Mouse (Mus musculus) large intestine, adult 2 months (tissue): Measurements from ENCODE around the gene Mctp1. TPM values are rescaled to one million over a fixed set of nuclear protein-coding genes. Genes with fewer than 3 reads are reported as not detected.

ENCODE experiments used
- DNase-seq: peaks from one replicate; pipeline ENCODE4 v3.0.0-alpha.2; 2012; ENCODE audit warnings: low read depth, low spot score
- WGBS: fragments of 180-500 bp; shearing (Covaris S2); methylation state at CpG from one replicate; pipeline ENCODE4 v1.1.7; 2018; 5-methylcytosine and 5-hydroxymethylcytosine counted together
- polyA plus RNA-seq: library from polyadenylated mRNA; depleted of rRNA; stranded (reverse); fragments of >200 nt; gene quantifications from 2 replicates; pipeline ENCODE4 v1.2.3, GENCODE M21; 2012

Mctp1 gene
- polyA plus RNA-seq, 1 experiment, result 0.22 TPM

GRCm38 (mm10) chr13:76591189-76591588, 206.9 kb downstream of the Mctp1 start:
- no peak for DNase-seq

- 14% methylated on average over 1 of the region's 1 CpGs for WGBS
Observed at GRCm38 (mm10) chr13:76591692-76592091, 207.4 kb downstream of the Mctp1 start.

GRCm38 (mm10) chr13:76592908-76593307, 208.6 kb downstream of the Mctp1 start:
- DNase-seq, result no peak
- 81% methylated on average over 2 of the region's 2 CpGs for WGBS

More at GRCm38 (mm10) chr13:76591692-76592091, 207.4 kb downstream of the Mctp1 start:
- DNase-seq, result no peak

- DNase-seq, result no peak
Observed at GRCm38 (mm10) chr13:76597005-76597404, 212.7 kb downstream of the Mctp1 start.

GRCm38 (mm10) chr13:76609425-76609824, 225.1 kb downstream of the Mctp1 start:
- no peak for DNase-seq

More at GRCm38 (mm10) chr13:76597005-76597404, 212.7 kb downstream of the Mctp1 start:
- 77% methylated on average over 7 of the region's 7 CpGs for WGBS

- 82% methylated on average over 2 of the region's 2 CpGs for WGBS
Observed at GRCm38 (mm10) chr13:76611499-76611898, 227.2 kb downstream of the Mctp1 start.

GRCm38 (mm10) chr13:76620111-76620510, 235.8 kb downstream of the Mctp1 start:
- no peak for DNase-seq

More at GRCm38 (mm10) chr13:76611499-76611898, 227.2 kb downstream of the Mctp1 start:
- no peak for DNase-seq

- 35% methylated on average over 1 of the region's 1 CpGs for WGBS
- no peak for DNase-seq
Observed at GRCm38 (mm10) chr13:76620525-76620924, 236.2 kb downstream of the Mctp1 start.

- 74% methylated on average over 1 of the region's 1 CpGs for WGBS
- DNase-seq, result no peak
Observed at GRCm38 (mm10) chr13:76633707-76634106, 249.4 kb downstream of the Mctp1 start.

GRCm38 (mm10) chr13:76638282-76638681, 253.9 kb downstream of the Mctp1 start:
- 73% methylated on average over 2 of the region's 2 CpGs for WGBS
- no peak for DNase-seq

- no peak for DNase-seq
Observed at GRCm38 (mm10) chr13:76659523-76659922, 275.2 kb downstream of the Mctp1 start.

GRCm38 (mm10) chr13:76681286-76681685, 297.0 kb downstream of the Mctp1 start:
- peak; percentile 11 for DNase-seq

- DNase-seq, result no peak
- 72% methylated on average over 2 of the region's 2 CpGs for WGBS
Observed at GRCm38 (mm10) chr13:76689349-76689748, 305.0 kb downstream of the Mctp1 start.

- DNase-seq, result no peak
Observed at GRCm38 (mm10) chr13:76690143-76690542, 305.8 kb downstream of the Mctp1 start.

GRCm38 (mm10) chr13:76690697-76691096, 306.4 kb downstream of the Mctp1 start:
- no peak for DNase-seq
- 43% methylated on average over 1 of the region's 1 CpGs for WGBS

GRCm38 (mm10) chr13:76734013-76734412, 349.7 kb downstream of the Mctp1 start:
- no peak for DNase-seq

- 57% methylated on average over 4 of the region's 4 CpGs for WGBS
- DNase-seq, result no peak
Observed at GRCm38 (mm10) chr13:76750663-76751429, 366.5 kb downstream of the Mctp1 start.

GRCm38 (mm10) chr13:76759832-76760490, 375.6 kb downstream of the Mctp1 start:
- DNase-seq, result peak; percentile 1
- 25% methylated on average over 6 of the region's 6 CpGs for WGBS

- no peak for DNase-seq
- WGBS, result 67% methylated on average over 1 of the region's 1 CpGs
Observed at GRCm38 (mm10) chr13:76799662-76800061, 415.3 kb downstream of the Mctp1 start.

GRCm38 (mm10) chr13:76801126-76801632, 416.8 kb downstream of the Mctp1 start:
- DNase-seq, result no peak
- WGBS, result 77% methylated on average over 6 of the region's 6 CpGs

GRCm38 (mm10) chr13:76802051-76802728, 417.9 kb downstream of the Mctp1 start:
- 53% methylated on average over 3 of the region's 3 CpGs for WGBS
- DNase-seq, result no peak
